Mouse (Mus musculus) bone marrow macrophage, adult 2 months (primary cell): Measurements from ENCODE around the gene Pcbp4. TPM values are rescaled to one million over a fixed set of nuclear protein-coding genes. Genes with fewer than 3 reads are reported as not detected.
"Not testable (repeated sequence)": the region's sequence is repeated elsewhere in the genome, so short reads cannot be mapped to it uniquely, and the experiment has no call there.

Source experiments
- H3K27ac ChIP-seq: 2 replicates; pipeline ENCODE4 v1.5.1; 2012; ENCODE audit warnings: low read depth, low read length; ENCODE audit not compliant: insufficient read depth
- H3K4me1 ChIP-seq: 2 replicates; pipeline ENCODE4 v1.6.1; 2012; ENCODE audit warnings: low read length; ENCODE audit not compliant: control insufficient read depth, insufficient read depth
- H3K4me3 ChIP-seq: 2 replicates; pipeline ENCODE4 v1.5.1; 2012; ENCODE audit warnings: mild to moderate bottlenecking, low read length, moderate library complexity; ENCODE audit not compliant: insufficient read depth
- CTCF ChIP-seq: IDR thresholded peaks from 2 replicates; pipeline ENCODE4 v1.5.1; 2012; ENCODE audit warnings: low read depth, mild to moderate bottlenecking, low read length, moderate library complexity
- POLR2A ChIP-seq: IDR thresholded peaks from 2 replicates; pipeline ENCODE4 v1.6.1; 2012; ENCODE audit warnings: mild to moderate bottlenecking, low read depth, low read length, borderline replicate concordance
- polyA plus RNA-seq: library from polyadenylated mRNA; stranded (reverse); fragments of >200 nt; gene quantifications from 2 replicates; pipeline ENCODE4 v1.2.4, GENCODE M21; 2012; ENCODE audit not compliant: missing spikeins, insufficient read depth, insufficient read length

Gene Pcbp4
- polyA plus RNA-seq, 1 experiment: 17.8 TPM

DNA sequence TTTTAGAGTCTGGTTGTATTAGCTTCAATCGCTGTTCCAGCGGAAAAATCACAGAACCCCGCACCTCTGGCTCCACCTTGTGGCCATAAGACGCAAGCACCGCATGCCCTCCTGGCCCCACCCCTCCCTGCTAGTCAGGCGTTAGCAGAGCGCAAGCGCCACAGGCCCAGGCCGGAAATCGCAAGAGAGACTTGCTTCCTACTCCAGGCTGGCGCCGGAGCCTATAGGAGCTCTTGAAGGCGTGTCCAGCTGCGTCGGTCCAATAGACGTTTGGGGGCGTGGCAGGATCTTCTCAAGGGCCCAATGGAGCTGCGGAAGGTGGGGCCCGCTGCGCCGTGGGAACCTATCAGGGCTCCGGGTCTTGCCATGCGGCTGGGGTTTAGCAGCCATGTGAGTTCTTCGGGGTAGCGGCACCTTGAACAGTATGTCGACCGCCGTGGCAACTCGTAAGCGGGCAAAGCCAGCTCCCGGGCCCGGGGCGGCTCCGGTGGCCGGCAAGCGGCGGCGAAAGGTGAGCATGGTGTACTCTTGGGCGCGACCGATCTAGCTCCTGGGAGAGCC, 23.9 kb downstream of the Pcbp4 start, which contains the start of gene Parp3:
Parp3 (minus strand) TSS at position 26 of the 561 bp plus-strand sequence.
- H3K4me1 ChIP-seq: peaks cover 8% of the 10 kb centered on the region
- TF ChIP-seq POLR2A: no peak
- peak; percentile 56; the same call in 1 of the 2 replicates for TF ChIP-seq CTCF
- peak within 1 kb of the TSS; percentile 75 for H3K27ac ChIP-seq
- peak within 1 kb of the TSS; percentile 71 for H3K4me3 ChIP-seq

DNA sequence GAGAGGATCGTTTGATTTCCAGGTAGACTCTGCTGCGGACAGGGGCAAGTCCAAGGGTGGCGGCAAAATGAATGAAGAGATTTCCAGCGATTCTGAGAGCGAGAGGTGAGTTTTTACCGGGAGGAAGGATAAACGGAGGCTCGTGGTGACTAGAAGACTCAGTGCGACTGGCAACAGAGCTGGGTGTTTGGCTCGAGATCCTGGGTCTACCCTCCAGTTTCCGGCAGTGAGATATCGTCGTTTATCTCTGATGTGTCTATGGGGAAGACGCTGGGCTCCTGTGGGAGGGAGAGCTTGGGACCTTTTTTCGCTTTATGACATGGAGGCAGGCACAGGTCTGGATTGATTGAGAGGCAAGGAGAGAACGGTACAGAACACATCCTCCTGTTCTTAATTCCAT, 24.6 kb downstream of the Pcbp4 start:
- H3K27ac ChIP-seq: no peak overlapping the region

DNA sequence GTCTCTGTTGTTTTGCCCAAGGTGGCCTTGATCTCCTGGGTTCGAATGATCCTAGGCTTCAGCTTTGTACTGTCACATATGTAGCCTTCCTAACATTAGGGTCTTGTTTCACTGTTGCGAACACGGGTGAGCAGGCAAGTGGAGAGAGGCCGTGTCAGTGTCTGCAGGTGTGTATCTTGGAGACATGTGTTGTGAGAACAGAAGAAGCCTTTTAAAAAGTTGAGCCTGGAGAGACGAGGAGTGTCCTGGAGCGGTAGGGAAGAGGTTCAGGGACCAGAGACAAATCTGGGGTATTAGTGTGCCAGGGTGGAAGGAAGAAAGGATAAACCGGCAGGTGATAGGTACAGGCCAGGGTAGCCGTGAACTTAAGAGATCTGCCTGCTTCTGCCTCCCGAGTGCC, 25.0 kb downstream of the Pcbp4 start:
- H3K4me3 ChIP-seq: peak overlapping the region; percentile 70
- TF ChIP-seq POLR2A (no peak), CTCF (no peak)
- H3K4me1 ChIP-seq: peaks cover 8% of the 10 kb centered on the region
- H3K27ac ChIP-seq: no peak overlapping the region

More for the DNA sequence above, 24.6 kb downstream of the Pcbp4 start:
- H3K4me3 ChIP-seq: peak overlapping the region; percentile 70
- peaks cover 8% of the 10 kb centered on the region for H3K4me1 ChIP-seq
- TF ChIP-seq CTCF (no peak), POLR2A (no peak)

GRCm38 (mm10) chr9:106480541-106480940, 27.4 kb downstream of the Pcbp4 start:
- H3K4me1 ChIP-seq: 0 out of 2 replicates have a peak, but pooled peaks cover 2% of the 10 kb centered on the region
- TF ChIP-seq POLR2A: no peak
- TF ChIP-seq CTCF: no peak
- H3K27ac ChIP-seq: no peak overlapping the region
- no peak overlapping the region for H3K4me3 ChIP-seq

GRCm38 (mm10) chr9:106481075-106481474, 28.0 kb downstream of the Pcbp4 start:
- Histone ChIP-seq H3K27ac (no peak overlapping the region), H3K4me3 (no peak overlapping the region), H3K4me1 (0 out of 2 replicates have a peak, but pooled peaks cover 2% of the 10 kb centered on the region)
- no peak for TF ChIP-seq POLR2A
- no peak for TF ChIP-seq CTCF

DNA sequence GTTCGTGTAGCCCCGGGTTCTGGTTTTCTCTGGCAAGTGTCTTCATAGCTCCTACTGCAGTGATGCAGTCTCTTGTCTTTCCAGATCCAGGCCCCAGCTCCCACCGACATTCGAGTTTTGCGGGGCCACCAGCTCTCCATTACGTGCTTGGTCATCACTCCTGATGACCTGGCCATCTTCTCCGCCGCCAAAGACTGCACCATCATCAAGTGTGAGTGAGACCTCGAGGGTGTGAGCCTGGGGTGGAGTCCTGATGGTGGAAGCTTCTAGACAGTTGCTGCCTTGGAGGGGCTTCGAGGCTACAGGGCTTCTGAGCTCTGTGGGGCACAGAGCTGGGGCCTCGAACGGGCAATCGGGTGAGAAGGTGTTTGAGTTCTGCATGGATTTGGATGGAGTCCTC, 28.6 kb downstream of the Pcbp4 start:
- Histone ChIP-seq H3K4me1 (0 out of 2 replicates have a peak, but pooled peaks cover 2% of the 10 kb centered on the region), H3K4me3 (no peak overlapping the region), H3K27ac (no peak overlapping the region)
- TF ChIP-seq POLR2A (no peak), CTCF (no peak)

GRCm38 (mm10) chr9:106482578-106483115, 29.6 kb downstream of the Pcbp4 start:
- H3K4me3 ChIP-seq: no peak overlapping the region
- 0 out of 2 replicates have a peak, but pooled peaks cover 2% of the 10 kb centered on the region for H3K4me1 ChIP-seq
- H3K27ac ChIP-seq: no peak overlapping the region
- TF ChIP-seq POLR2A (no peak), CTCF (no peak)

DNA sequence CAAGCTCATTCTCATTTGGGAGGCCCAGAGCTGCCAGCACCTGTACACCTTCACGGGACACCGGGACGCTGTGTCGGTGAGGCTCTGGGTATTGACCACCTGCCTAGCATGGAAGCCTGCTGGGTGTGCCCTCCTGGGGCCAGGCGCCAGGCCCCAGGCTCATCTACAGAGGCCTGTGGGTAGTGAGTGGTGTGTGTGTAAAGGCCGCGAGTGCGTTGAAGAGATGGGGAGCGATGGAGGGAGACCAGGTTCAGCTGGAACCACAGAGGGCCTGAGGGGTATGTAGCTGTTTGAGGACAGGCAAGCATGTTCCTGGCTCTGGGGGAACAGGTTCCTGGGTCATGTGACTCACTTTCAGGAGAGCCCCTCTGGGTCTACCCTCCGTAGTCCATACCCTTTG, 30.0 kb downstream of the Pcbp4 start:
- H3K27ac ChIP-seq: no peak overlapping the region
- TF ChIP-seq POLR2A (no peak), CTCF (no peak)
- 0 out of 2 replicates have a peak, but pooled peaks cover 2% of the 10 kb centered on the region for H3K4me1 ChIP-seq
- H3K4me3 ChIP-seq: no peak overlapping the region

DNA sequence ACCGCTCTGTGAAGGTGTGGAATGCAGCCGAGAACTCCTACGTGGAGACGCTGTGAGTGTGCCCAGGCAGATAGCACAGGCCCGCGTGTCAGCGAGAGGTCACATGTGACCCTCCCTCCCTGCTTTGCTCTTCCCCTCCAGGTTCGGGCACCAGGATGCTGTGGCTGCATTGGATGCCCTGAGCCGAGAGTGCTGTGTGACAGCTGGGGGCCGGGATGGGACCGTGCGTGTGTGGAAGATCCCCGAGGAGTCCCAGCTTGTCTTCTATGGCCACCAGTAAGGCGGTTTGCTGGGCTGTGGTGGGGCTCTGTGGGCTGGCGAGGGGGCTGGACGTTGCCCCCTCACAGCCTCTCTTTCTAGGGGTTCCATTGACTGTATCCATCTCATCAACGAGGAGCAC, 30.5 kb downstream of the Pcbp4 start:
- Histone ChIP-seq H3K4me1 (no peaks in the 10 kb centered on the region), H3K4me3 (no peak overlapping the region), H3K27ac (no peak overlapping the region)
- TF ChIP-seq CTCF: no peak
- no peak for TF ChIP-seq POLR2A

DNA sequence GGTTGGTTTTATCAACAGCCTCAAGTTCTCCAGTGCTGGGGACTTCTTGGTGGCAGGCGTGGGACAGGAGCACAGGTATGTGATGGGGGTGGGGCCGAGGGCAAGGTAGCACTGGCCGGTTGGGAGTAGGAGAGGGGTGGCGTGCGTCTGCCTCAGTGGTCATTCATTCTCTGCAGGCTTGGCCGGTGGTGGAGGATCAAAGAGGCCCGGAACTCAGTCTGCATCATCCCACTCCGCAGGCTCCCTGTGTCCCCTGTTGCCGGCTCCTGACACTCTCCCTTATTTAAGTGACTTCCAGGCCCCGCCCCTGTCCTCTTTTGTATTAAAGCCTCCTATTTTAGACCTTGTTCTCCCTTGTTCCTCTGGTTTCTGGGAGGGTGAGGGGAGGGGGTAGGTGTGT, 32.0 kb downstream of the Pcbp4 start:
- no peak overlapping the region for H3K4me3 ChIP-seq
- no peak overlapping the region for H3K27ac ChIP-seq
- no peak for TF ChIP-seq POLR2A
- TF ChIP-seq CTCF: no peak
- no peaks in the 10 kb centered on the region for H3K4me1 ChIP-seq

GRCm38 (mm10) chr9:106487602-106488001, 34.5 kb downstream of the Pcbp4 start:
- H3K27ac ChIP-seq, H3K4me3 ChIP-seq, H3K4me1 ChIP-seq: not testable (repeated sequence)
